Mouse (Mus musculus) MEL (cell line): ENCODE results near the gene Itm2b. TPM values are rescaled to one million over a fixed set of nuclear protein-coding genes. Genes with fewer than 3 reads are reported as not detected.

Source experiments
- DNase-seq: peaks from one replicate; pipeline ENCODE4 v3.0.0; 2011; ENCODE audit warnings: low read depth, low spot score
- H3K27ac ChIP-seq: 2 replicates; pipeline ENCODE4 v1.5.1; 2012; ENCODE audit warnings: low read depth, mild to moderate bottlenecking, control low read depth, low read length, moderate library complexity; ENCODE audit not compliant: control insufficient read depth
- H3K27me3 ChIP-seq, 2 experiments: fragments of 150-350 bp in 1 of 2; sonication (generic) in 1 of 2; 2 replicates each; pipeline ENCODE4 v1.6.1; 2012; ENCODE audit warnings: low read length in 2 of 2, mild to moderate bottlenecking in 2 of 2, improper control_type of control experiment in 1 of 2, moderate library complexity in 1 of 2; ENCODE audit not compliant: insufficient read depth in 2 of 2, control insufficient read depth in 1 of 2
- H3K36me3 ChIP-seq, 2 experiments: 2 replicates each; pipeline ENCODE4 v1.6.1; 2012 to 2014; ENCODE audit warnings: low read length in 2 of 2, improper control_type of control experiment in 1 of 2, inconsistent platforms in 1 of 2, mild to moderate bottlenecking in 1 of 2; ENCODE audit not compliant: insufficient read depth in 2 of 2, control insufficient read depth in 1 of 2
- H3K4me1 ChIP-seq, 2 experiments: fragments of 150-350 bp in 1 of 2; sonication (generic) in 1 of 2; 2 replicates each; pipeline ENCODE4 v1.6.1; 2012; ENCODE audit warnings: low read length in 2 of 2, improper control_type of control experiment in 1 of 2, mild to moderate bottlenecking in 1 of 2; ENCODE audit not compliant: insufficient read depth in 2 of 2, control insufficient read depth in 1 of 2
- H3K4me3 ChIP-seq, 2 experiments: fragments of 150-350 bp in 1 of 2; sonication (generic) in 1 of 2; 2 replicates each; pipeline ENCODE4 v1.5.1; 2012; ENCODE audit warnings: low read depth in 2 of 2, low read length in 2 of 2, mild to moderate bottlenecking in 2 of 2, moderate library complexity in 2 of 2, control low read depth in 1 of 2, improper control_type of control experiment in 1 of 2; ENCODE audit not compliant: control insufficient read depth in 1 of 2, insufficient read depth in 1 of 2
- H3K79me2 ChIP-seq: 2 replicates; pipeline ENCODE4 v1.6.1; 2012; ENCODE audit warnings: mild to moderate bottlenecking, low read length, moderate library complexity; ENCODE audit not compliant: control insufficient read depth, poor library complexity, insufficient read depth
- H3K9ac ChIP-seq: 2 replicates; pipeline ENCODE4 v1.6.1; 2012; ENCODE audit warnings: low read depth, mild to moderate bottlenecking, control low read depth, low read length, moderate library complexity; ENCODE audit not compliant: control insufficient read depth, poor library complexity, severe bottlenecking
- H3K9me3 ChIP-seq: fragments of 150-350 bp; sonication (generic); replicated peaks from 2 replicates; pipeline ENCODE4 v1.6.1; 2012; ENCODE audit warnings: mild to moderate bottlenecking, low read length, improper control_type of control experiment, moderate library complexity; ENCODE audit not compliant: insufficient read depth
- CHD1 ChIP-seq: IDR thresholded peaks from 2 replicates; pipeline ENCODE4 v1.6.1; 2012; ENCODE audit warnings: low read depth, mild to moderate bottlenecking, inconsistent platforms, low read length, improper control_type of control experiment
- CTCF ChIP-seq, 3 experiments: IDR thresholded peaks in 2 of 3; conservative IDR thresholded peaks in 1 of 3; 2 replicates each; pipeline ENCODE4 v1.5.1; 2011 to 2012; ENCODE audit warnings: low read length in 3 of 3, low read depth in 2 of 3, mild to moderate bottlenecking in 2 of 3, improper control_type of control experiment in 1 of 3, inconsistent platforms in 1 of 3, mixed read lengths in 1 of 3, moderate library complexity in 1 of 3; ENCODE audit not compliant: control insufficient read depth in 1 of 3, insufficient read depth in 1 of 3, poor library complexity in 1 of 3, severe bottlenecking in 1 of 3
- EP300 ChIP-seq, 2 experiments: IDR thresholded peaks; 2 replicates each; pipeline ENCODE4 v1.6.1; 2011; ENCODE audit warnings: improper control_type of control experiment in 2 of 2, low read length in 2 of 2, low read depth in 1 of 2, mild to moderate bottlenecking in 1 of 2
- GABPA ChIP-seq: IDR thresholded peaks from 2 replicates; pipeline ENCODE4 v1.6.1; 2012; ENCODE audit warnings: low read depth, mild to moderate bottlenecking, inconsistent platforms, low read length, improper control_type of control experiment, moderate library complexity
- GATA1 ChIP-seq: IDR thresholded peaks from 2 replicates; pipeline ENCODE4 v1.6.1; 2011; ENCODE audit warnings: low read depth, low read length, improper control_type of control experiment
- MAX ChIP-seq: IDR thresholded peaks from 2 replicates; pipeline ENCODE4 v1.6.1; 2011; ENCODE audit warnings: low read length, improper control_type of control experiment
- MAZ ChIP-seq: IDR thresholded peaks from 2 replicates; pipeline ENCODE4 v1.6.1; 2012; ENCODE audit warnings: low read depth, mild to moderate bottlenecking, inconsistent platforms, low read length, improper control_type of control experiment
- MEF2A ChIP-seq: IDR thresholded peaks from 2 replicates; pipeline ENCODE4 v1.6.1; 2014; ENCODE audit warnings: low read depth, mild to moderate bottlenecking, inconsistent platforms, low read length, improper control_type of control experiment; ENCODE audit not compliant: poor library complexity, insufficient replicate concordance, severe bottlenecking; ENCODE audit errors: extremely low read depth
- MYB ChIP-seq: IDR thresholded peaks from 2 replicates; pipeline ENCODE4 v1.6.1; 2011; ENCODE audit warnings: mild to moderate bottlenecking, low read depth, low read length, improper control_type of control experiment
- NELFE ChIP-seq: IDR thresholded peaks from 2 replicates; pipeline ENCODE4 v1.6.1; 2011; ENCODE audit warnings: low read depth, low read length, improper control_type of control experiment
- POLR2A ChIP-seq, 2 experiments: IDR thresholded peaks; 2 replicates each; pipeline ENCODE4 v1.6.1; 2011 to 2012; ENCODE audit warnings: low read length in 2 of 2, mild to moderate bottlenecking in 2 of 2, control low read depth in 1 of 2, improper control_type of control experiment in 1 of 2, low read depth in 1 of 2, moderate library complexity in 1 of 2; ENCODE audit not compliant: control insufficient read depth in 1 of 2, insufficient read depth in 1 of 2, poor library complexity in 1 of 2
- SIN3A ChIP-seq: IDR thresholded peaks from 2 replicates; pipeline ENCODE4 v1.6.1; 2012; ENCODE audit warnings: low read length, improper control_type of control experiment, inconsistent platforms
- SMC3 ChIP-seq: IDR thresholded peaks from 2 replicates; pipeline ENCODE4 v1.6.1; 2011; ENCODE audit warnings: low read depth, low read length, improper control_type of control experiment
- TBP ChIP-seq: IDR thresholded peaks from 2 replicates; pipeline ENCODE4 v1.8.0; 2011; ENCODE audit warnings: low read depth, low read length, improper control_type of control experiment
- TCF12 ChIP-seq: IDR thresholded peaks from 2 replicates; pipeline ENCODE4 v1.6.1; 2014; ENCODE audit warnings: low read depth, mild to moderate bottlenecking, inconsistent platforms, low read length, improper control_type of control experiment, moderate library complexity
- USF1 ChIP-seq: IDR thresholded peaks from 2 replicates; pipeline ENCODE4 v1.6.1; 2014; ENCODE audit warnings: low read depth, mild to moderate bottlenecking, inconsistent platforms, low read length, improper control_type of control experiment, moderate library complexity
- USF2 ChIP-seq, 2 experiments: IDR thresholded peaks; 2 replicates each; pipeline ENCODE4 v1.6.1; 2011 to 2012; ENCODE audit warnings: improper control_type of control experiment in 2 of 2, low read length in 2 of 2, borderline replicate concordance in 1 of 2, inconsistent platforms in 1 of 2, low read depth in 1 of 2, mild to moderate bottlenecking in 1 of 2; ENCODE audit not compliant: insufficient read depth in 1 of 2
- ZC3H11A ChIP-seq: IDR thresholded peaks from 2 replicates; pipeline ENCODE4 v1.6.1; 2012; ENCODE audit warnings: low read depth, mild to moderate bottlenecking, inconsistent platforms, low read length, improper control_type of control experiment
- ZMIZ1 ChIP-seq: IDR thresholded peaks from 2 replicates; pipeline ENCODE4 v1.6.1; 2012; ENCODE audit warnings: low read depth, mild to moderate bottlenecking, inconsistent platforms, low read length, improper control_type of control experiment, moderate library complexity
- polyA plus RNA-seq, 2 experiments: library from polyadenylated mRNA; stranded (reverse) in 1 of 2; unstranded in 1 of 2; fragments of >175 nt in 1 of 2; fragments of >200 nt in 1 of 2; gene quantifications; 2 replicates each; pipeline versions ENCODE4 v1.2.1 to v1.2.4; 2012; ENCODE audit warnings: low replicate concordance in 2 of 2, low read depth in 1 of 2; ENCODE audit not compliant: insufficient read length in 2 of 2, insufficient read depth in 1 of 2, missing spikeins in 1 of 2
- total RNA-seq: library from RNA; depleted of rRNA; stranded (reverse); fragments of 300-350 nt; gene quantifications from 2 replicates; pipeline ENCODE4 v1.2.3, GENCODE M21; 2012

Gene Itm2b
- total and polyA plus RNA-seq, 3 experiments: 54.0 to 312 (median 101) TPM

DNA sequence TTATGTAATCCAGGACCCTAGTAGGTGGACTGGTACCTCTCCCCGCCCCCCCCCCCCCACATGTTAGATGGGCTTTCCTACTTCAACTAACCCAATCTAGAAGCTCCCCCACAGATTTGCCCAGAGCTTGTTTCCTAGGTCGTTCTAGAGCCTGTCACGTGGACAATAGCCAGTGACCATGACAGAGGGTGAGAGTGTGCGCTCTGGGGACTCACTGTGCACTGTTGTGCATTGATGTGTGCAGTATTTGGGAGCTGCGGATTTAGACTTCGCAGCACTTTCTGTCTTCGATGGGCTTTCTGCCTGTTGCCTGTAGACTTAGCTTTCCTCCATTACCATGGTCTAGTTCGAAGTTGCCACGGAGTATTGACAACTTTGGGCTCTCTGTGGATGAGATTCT lies 36.5 kb upstream of the Itm2b start:
- H3K9me3 ChIP-seq: no peaks in the 10 kb centered on the region
- no peaks in the 10 kb centered on the region for H3K36me3 ChIP-seq
- no peaks in the 10 kb centered on the region for H3K79me2 ChIP-seq
- no peaks in the 10 kb centered on the region for H3K4me1 ChIP-seq
- DNase-seq: no peak
- no peak overlapping the region for H3K9ac ChIP-seq
- H3K27ac ChIP-seq: no peak overlapping the region
- H3K4me3 ChIP-seq: no peak overlapping the region
- peaks cover 0 to 6% of the 10 kb centered on the region in 2 experiments for H3K27me3 ChIP-seq
- no peak for TF ChIP-seq SMC3
- no peak for TF ChIP-seq MAZ
- TF ChIP-seq ZC3H11A: no peak
- no peak for TF ChIP-seq USF1
- no peak for TF ChIP-seq USF2 (IDR thresholded peaks at IDR 0.05; ENCODE audit: borderline replicate concordance in 1 of 2, insufficient read depth in 1 of 2, low read depth in 1 of 2, low read length in 2 of 2)
- TF ChIP-seq CTCF (IDR thresholded peaks at IDR 0.05 in 2 of 3, conservative IDR thresholded peaks at IDR 0.05 in 1 of 3; ENCODE audit: control insufficient read depth in 1 of 3, insufficient read depth in 1 of 3, low read depth in 2 of 3, low read length in 3 of 3, poor library complexity in 1 of 3, severe bottlenecking in 1 of 3): no peak
- no peak for TF ChIP-seq CHD1
- TF ChIP-seq MYB: no peak
- TF ChIP-seq MEF2A: no peak
- no peak for TF ChIP-seq NELFE
- TF ChIP-seq GABPA: no peak
- no peak for TF ChIP-seq SIN3A
- no peak for TF ChIP-seq MAX
- TF ChIP-seq TCF12: no peak
- TF ChIP-seq EP300 (IDR thresholded peaks at IDR 0.05; ENCODE audit: low read depth in 1 of 2, low read length in 2 of 2): no peak
- no peak for TF ChIP-seq POLR2A (IDR thresholded peaks at IDR 0.05; ENCODE audit: control insufficient read depth in 1 of 2, insufficient read depth in 1 of 2, low read depth in 1 of 2, low read length in 2 of 2, poor library complexity in 1 of 2)

DNA sequence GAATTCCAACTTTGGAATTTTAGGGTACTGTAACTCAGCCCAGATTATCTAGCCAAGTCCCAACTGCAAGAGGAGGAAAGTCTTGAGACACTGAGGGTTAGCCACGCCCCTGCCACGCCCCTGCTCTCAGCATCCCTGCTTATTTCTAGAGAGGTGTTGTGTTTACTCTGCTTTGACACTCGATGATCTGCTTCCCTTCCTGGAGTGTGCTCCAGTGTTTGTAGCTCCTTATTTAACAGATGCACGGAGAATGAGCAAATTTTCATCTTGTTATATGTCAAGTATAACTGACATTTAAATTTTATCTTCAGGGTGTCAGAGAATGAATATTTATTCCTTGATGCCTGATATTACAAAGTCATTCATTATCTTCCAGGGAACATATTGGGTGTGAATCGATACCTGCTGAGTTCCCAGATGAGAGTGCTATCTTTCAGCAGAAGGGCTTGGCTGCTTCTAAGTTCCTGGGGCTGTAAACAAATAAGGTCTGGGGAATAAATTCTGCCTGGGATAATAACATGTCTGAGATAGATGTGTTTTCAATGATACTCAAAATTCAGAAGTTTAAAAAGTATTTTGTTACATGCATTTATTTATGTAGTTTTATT lies 35.2 kb upstream of the Itm2b start:
- no peak overlapping the region for H3K9ac ChIP-seq
- H3K27me3 ChIP-seq: peaks cover 0 to 5% of the 10 kb centered on the region in 2 experiments; a peak in 3 of 4 replicates
- DNase-seq: peak; percentile 19
- H3K36me3 ChIP-seq: no peaks in the 10 kb centered on the region
- H3K4me1 ChIP-seq: no peaks in the 10 kb centered on the region
- H3K9me3 ChIP-seq: no peaks in the 10 kb centered on the region
- no peak overlapping the region for H3K4me3 ChIP-seq
- H3K27ac ChIP-seq: no peak overlapping the region
- H3K79me2 ChIP-seq: no peaks in the 10 kb centered on the region
- TF ChIP-seq GATA1 (no peak), TBP (no peak), ZMIZ1 (no peak), NELFE (no peak), MEF2A (no peak)
